Mouse (Mus musculus): Measurements from ENCODE around the gene Dkc1.
"Not testable (repeated sequence)": the region's sequence is repeated elsewhere in the genome, so short reads cannot be mapped to it uniquely, and the experiment has no call there.

Gene Dkc1

DNA sequence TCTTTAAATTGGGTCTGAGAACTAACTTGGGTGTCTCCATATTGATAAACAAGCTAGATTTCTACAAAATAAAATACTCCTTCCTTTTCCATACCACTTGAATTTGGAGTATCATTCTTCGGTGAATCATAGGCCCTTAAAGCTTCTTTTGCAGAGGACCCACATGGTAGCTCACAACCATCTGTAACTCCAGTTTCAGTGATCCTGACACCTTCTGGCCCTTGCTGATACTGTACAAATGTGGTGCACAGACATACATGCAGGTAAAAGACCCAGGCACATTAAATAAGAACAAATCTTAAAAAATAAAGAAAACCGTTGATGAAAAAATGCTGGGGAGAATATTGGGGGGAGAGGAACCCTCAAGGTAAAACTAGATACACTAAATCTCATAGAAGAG, 42.5 kb downstream of the Dkc1 start:
- no peak for DNase-seq (ENCODE audit: low read depth, low spot score)

DNA sequence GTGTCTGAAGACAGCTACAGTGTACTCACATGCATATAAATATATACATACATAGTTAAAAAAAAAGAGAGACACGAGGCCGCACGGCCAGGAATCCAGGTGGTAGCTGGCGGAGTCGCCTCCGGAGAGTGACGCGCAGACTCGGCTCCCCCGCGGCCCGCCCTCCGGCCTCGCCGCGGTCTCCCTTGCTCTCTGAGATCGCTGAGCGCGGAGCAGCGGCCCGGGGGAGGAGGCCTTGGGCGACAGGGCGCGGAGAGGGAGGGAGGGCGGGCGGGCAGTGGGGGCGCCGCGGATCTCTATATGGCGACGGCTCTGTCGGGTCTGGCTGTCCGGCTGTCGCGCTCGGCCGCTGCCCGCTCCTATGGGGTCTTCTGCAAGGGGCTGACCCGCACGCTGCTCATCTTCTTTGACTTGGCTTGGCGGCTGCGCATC, 47.5 kb downstream of the Dkc1 start:
- DNase-seq (ENCODE audit: low read depth, low spot score): not testable (repeated sequence)

DNA sequence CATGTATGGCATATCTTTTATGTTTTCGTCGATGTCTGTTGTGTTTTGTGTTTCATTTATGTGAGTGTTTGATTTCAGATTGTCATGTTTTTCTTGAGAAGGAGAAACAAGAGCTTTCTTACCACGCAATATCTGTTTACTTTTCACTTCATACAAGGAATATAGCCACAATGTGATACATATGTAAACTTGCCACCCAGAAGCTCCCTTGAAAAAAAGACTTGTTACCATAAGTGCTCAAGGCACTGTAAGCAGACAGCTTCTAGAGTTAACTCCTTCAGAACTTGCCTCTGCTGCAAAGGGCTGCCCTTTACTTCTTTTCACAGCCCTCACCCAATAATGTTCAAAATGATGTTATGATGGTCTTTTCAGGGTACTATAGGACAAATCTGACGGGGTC, 52.8 kb downstream of the Dkc1 start:
- no peak for DNase-seq (ENCODE audit: low read depth, low spot score)

DNA sequence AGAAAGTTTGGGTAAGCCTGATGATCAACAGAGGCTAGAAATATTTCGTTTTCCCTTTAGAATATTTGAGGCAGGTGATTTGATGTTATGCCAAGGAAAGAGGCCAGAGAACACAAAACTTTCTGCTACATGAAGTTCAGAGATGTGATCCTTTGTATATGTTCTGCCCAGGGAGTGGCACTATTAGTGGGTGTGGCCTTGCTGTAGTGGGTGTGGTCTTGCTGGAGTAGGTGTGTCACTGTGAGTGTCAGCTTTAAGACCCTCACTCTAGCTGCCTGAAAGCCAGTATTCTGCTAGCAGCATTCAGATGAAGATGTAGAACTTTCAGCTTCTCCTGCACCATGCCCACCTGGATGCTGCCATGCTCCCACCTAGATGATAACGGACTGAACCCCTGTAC, 54.6 kb downstream of the Dkc1 start:
- no peak for DNase-seq (ENCODE audit: low read depth, low spot score)

DNA sequence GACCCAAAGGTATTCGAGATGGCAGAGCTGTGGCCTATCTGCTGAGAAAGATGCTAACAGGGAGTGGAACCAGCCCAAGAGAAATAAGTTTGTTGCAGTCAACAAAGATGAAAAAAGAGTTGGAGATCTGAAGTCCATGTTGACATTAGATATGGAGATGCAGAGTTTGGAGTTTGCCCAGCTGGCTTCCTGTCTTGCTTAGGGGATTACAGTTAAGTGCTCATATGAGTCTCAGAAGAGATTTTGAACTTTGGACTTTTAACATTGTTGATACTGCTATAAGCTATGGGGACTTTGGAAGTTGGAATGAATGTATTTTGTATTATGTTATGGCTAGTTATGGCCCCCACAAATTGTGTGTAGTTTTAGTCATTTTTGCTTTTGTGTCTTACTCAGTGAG, 56.6 kb downstream of the Dkc1 start:
- DNase-seq (ENCODE audit: low read depth, low spot score): no peak

DNA sequence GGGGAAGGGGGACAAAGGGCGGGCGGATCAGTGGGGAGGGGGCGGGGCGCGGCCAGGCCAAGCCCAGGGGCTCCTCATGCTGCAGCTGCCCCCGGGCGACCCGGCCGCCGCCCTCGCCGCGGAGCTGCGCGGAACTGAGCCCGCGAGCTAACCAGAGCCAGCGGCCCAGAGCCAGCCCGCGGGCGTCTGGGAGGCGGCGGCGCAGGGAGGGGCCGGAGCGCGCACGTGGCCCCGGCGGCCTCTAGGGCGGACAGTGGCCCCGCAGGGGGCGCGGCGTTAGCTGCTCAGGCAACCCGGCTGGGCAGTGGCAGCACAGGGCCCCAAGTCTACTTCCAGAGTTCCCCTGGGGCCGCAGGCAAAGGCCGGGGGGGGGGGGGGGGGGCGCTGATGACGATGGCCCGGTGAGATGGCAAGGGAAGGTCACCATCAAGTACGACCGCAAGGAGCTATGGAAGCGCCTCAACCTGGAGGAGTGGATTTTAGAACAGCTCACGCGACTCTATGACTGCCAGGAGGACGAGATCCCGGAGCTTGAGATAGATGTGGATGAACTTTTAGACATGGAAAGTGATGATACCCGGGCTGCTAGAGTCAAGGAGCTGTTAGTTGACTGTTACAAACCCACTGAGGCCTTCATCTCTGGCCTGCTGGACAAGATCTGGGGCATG, 60.1 kb downstream of the Dkc1 start:
- peak; percentile 43 for DNase-seq (ENCODE audit: low read depth, low spot score)
